Mouse (Mus musculus): ENCODE data around the gene Atf6. TPM values are rescaled to one million over a fixed set of nuclear protein-coding genes. Genes with fewer than 3 reads are reported as not detected.

Atf6 gene
- total RNA-seq, 2 experiments from 2014 or later: 35.1 to 35.9 TPM

DNA sequence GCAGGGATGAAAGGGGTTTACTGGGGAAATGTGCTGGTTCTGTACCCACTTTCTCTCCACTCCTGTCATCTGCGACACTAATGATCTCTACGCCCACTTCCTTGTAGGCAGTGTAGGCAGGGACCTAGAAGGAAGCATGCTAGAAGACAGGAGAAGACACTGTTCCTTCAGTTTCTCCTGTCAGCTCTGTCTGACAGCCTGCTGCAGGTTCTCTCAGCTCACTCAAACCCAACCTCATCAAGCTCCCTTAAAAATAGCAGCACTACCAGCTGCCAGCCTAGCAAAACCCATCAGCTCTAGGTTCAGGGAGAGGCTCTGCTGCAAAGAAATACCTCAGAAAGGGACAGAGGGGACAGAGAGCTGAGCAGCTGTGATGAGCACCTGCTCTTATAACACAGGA lies 17.6 kb downstream of the Atf6 start:
- ATAC-seq (ENCODE audit: poor library complexity, severe bottlenecking): no peak

DNA sequence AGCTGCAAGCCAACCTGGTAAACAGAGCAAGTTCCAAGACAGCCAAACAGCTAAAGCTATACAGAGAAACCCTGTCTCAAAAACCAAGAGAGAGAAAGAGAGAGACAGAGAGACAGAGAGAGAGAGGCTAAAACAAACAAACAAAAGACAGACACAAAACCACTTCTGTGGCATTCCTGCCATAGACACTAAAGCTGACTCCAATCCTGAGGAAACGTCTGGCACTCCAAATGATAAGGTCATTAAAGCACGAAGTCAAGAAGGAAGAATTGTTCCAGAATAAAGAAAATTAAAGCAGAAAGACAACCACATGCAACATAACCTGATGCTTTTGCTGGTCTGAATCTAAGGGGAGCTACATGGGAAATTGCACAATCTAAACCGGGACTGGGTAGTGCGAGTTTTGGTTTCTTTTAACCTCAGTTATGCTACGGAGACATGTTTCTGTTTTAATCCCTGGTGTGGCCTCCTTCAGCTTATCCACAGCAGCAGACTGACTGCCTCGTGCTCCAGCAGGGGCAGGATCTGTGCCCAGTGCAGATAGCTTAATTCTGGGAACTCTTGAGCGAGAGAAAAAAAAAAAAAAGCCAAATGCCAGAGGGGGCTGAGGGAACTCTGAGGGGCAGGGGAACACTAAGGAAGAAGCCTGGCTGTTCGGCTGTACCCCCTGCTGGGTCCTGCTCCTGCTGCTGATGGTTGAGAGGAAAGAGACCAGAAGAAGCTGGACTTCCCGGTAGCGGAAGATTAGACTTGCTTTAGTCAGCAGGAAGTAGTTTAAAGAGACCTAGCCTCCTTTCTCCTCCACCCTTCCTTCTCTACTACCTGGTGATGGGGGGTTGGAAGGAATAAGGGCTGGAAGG lies 21.9 kb downstream of the Atf6 start:
- peak; percentile 65 for ATAC-seq (ENCODE audit: poor library complexity, severe bottlenecking)

DNA sequence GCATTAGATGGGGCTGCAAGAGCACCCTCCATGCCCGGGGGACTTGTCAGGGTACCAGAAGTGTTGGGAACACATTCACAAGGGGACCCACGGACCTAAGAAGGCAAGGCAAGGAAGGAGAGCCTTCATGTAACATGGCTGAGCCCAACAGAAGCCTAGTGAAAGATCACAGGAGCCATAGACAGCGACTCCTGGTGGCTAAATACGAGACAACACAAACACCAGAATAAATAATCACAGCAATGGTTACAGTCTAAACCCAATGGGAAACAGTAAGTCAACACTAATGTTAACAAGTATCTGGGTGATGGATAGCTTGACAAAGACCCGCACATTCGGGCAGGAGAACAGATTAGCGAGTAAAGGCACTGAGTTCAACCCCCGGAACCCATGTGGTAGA lies 23.2 kb downstream of the Atf6 start:
- ATAC-seq (ENCODE audit: poor library complexity, severe bottlenecking): peak; percentile 84

DNA sequence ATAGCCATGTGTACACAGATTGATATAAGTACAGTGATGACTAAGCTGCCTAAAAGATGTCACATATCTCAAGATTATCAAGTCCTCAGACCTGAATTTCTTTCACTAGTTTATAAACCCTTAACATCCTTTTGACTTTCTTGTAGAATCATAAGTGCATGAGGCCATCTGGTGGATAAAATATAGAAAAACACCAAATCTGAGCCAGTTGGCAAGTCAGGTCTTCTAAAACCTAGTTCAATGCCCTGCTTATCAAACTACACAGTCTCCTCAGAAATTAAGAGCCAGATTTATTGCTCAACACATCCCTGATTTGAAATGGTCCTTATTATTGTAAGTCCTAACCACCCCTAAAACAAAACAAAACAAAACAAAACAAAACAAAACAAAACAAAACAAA lies 27.9 kb downstream of the Atf6 start:
- no peak for ATAC-seq (ENCODE audit: poor library complexity, severe bottlenecking)

DNA sequence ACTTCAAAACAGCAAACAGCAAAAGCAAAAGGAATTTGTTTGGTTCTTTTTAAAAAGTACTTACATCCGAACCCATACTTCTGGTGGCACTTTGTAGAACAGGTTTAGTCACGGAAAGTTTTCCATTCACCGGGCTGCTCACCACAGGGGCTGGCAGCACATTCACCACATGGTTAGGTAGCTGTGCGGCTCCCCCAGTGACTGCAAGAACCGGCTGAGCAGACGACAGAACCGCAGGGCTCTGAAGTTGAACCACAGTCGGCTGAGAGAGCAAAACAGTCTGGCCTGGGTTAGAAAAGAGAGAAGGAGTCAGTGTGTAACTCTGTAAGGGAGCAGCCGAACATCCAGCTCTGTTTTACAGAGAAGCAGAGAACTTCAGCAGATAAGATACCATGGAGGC lies 32.8 kb downstream of the Atf6 start:
- no peak for ATAC-seq (ENCODE audit: poor library complexity, severe bottlenecking)

DNA sequence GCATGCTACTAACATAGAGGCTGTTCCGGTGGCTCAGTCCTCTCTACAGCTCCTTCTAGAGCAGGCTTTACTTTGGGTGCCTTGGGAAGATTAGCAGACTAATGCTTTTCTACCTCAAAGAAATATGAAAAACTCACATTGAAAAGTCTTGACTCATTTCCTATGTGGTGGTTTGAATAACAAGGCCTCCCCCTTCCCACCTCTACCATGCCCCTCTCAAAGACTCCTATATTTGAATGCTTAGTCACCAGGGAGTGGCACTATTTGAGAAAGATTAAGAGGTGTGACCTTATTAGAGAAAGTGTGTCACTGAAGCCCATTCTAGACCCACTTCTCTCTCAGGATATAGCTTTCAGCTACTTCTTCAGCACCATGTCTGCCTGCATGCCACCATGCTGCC lies 37.8 kb downstream of the Atf6 start:
- no peak for ATAC-seq (ENCODE audit: poor library complexity, severe bottlenecking)

DNA sequence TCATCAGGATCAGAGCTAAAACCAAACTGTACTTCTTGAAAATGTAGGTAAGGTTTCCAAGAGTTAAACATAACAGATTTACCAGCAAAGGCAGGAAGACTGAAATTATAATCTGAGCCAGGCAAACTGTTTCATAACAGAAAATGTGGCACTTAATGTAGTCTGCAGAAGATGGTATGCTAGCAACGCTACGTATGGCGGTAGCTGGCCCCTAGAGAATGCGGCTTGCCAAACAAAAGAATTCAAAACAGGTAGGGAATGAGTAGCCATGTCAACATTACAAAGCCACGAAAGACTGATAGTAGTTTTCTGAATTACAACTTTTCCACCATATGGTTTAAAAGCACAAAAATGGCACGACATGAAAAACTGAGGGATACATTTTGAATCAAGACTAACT lies 38.2 kb downstream of the Atf6 start:
- ATAC-seq (ENCODE audit: poor library complexity, severe bottlenecking): no peak

DNA sequence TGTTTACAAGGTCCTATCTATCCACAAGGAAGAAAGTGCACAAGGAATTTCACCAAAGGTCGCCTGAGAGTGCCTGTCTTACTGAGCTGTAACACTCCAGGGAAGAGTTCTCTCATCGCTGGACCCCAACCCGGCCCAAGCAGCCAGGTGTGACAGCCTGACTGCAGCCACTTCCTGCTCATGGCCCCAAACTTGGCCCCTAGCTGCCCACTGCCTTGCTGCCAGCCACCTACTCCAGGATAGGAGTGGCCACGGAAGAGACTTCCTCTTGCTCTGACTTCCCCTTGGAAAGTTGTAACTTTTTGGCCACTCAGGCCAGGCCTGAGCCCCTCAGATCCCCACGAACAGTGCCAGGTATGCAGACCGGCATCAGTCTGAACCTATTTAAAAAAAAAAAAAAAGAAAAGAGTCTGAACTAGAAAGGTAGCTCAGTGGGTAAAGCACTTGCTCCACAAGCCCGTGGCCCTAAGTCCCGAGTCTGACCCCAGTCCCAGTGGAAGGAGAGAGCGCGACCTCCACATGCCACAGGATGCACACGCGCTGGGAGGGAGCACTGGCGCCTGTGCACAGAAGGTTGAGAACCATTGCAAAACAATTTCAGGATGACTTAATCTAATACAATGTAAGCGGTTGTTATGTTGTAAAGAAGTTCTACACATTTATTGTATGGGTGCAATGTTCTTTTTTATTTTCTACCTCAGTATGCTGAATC lies 47.3 kb downstream of the Atf6 start:
- peak; percentile 69 for ATAC-seq (ENCODE audit: poor library complexity, severe bottlenecking)

DNA sequence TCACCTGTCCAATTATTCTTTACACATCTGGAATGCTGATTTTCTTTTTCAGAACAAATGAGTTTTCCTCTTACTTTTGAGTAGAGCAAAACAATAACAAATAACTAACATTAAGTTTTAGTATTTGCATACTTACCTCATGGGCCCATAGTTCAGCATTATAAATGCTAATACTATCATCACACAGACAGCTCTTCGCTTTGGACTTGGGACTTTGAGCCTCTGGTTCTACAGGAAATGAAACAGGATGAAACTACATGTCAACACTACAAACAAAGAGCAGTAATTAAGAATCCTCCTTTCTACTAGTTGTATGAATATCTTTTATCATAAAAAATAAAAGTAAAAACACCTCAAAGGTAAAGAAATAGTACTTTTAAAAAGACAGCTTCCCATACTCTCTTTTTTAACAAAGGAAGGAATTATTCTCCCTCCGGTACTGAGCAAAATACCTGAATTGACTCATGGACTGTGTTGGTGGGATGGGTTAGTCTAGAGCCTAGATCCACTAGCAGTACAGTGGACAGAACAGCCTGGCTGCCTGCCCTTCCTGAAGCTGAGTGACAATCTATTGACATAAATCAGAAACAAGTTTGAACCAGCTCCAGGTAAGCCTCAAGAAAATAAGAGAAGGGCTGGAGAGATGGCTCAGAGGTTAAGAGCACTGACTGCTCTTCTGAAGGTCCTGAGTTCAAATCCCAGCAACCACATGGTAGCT lies 52.1 kb downstream of the Atf6 start:
- ATAC-seq (ENCODE audit: poor library complexity, severe bottlenecking): no peak

DNA sequence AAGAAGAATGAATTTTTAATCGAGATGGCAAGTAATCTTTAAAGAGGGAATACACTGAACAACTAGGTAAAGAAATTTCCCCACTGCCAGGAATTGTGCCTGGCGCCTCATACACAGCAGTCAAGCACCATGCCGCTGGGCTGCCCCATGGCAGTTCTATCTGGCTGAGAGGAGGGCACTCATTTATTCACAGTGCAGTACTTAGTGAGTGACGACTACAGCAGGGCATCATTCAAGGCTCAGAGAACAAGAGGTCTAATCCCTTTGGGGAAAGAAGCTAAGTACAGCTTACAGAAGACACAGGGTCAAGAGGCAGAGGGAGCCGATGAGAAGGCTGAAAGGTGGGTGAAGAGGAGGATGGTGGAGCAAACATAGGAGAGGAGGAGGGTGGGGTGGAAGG lies 54.7 kb downstream of the Atf6 start:
- 0 out of 2 replicates have a peak, but pooled peaks have one; percentile 7 for ATAC-seq (ENCODE audit: poor library complexity, severe bottlenecking)

DNA sequence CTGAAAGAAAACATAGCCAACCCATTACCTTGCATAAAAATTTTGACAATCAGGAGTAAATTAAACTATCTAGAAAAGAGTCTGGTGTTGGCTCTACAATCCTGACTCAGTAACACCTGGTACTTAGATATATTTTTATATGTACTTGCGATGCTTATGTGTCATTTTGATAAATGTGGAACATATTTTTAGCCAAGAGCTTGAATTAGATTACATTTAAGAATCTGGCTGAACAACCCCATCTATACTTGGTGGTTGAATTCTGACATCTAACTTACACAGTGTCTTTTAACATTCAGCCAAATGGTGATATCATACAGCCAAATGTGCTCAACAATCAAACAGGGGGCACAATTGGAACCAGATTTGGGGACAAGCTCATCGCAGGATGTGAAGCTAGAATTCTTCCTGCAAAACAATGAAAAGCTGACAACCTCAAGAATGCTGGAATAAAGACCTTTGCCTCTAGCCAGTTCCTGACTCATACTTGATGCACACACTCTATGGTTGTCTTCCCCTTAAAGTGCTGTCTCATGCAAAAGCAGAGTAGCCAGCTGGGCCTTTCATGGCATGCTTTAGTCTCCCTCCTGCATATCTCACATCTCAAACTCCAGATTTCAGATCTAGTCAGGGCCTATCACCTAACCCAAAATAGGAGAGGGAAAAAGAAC lies 59.8 kb downstream of the Atf6 start:
- ATAC-seq (ENCODE audit: poor library complexity, severe bottlenecking): no peak

DNA sequence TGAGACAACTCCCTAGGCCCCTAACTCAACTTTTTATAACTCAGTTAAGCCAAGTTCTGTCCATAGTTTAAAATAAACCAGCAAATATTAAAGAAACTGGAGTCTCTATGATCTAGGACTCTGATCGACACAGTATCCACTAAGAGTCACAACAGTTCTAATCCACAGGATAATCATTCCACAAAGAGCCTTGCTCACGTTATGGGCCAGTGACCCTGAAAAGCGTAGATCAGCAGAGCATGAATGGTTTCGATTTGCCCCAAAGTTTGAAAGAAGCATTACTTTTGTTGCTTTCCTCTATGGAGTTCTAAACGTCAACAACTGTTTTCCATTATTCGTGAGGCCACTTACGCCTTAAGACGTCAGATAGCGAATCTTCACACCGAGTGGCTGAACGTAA lies 62.9 kb downstream of the Atf6 start:
- no peak for ATAC-seq (ENCODE audit: poor library complexity, severe bottlenecking)

DNA sequence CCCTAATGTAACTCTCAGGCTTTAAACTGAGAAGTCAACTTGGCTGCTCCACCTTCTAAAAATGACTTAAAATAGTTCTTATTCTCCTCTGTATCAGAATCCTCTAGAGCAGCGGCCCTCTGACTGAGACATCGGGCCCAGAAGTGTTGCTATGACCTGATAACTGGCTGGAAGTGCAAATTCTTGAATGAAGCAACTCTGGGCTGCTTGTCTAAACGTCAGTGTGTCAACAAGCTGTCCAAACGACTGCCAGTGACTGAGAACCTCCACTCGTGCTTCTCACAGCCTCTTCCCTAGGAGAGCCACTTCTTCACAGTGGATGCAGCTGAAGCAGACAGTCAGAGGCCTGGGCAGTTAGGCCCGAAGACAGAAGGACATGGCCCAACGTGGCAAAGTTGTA lies 64.9 kb downstream of the Atf6 start:
- no peak for ATAC-seq (ENCODE audit: poor library complexity, severe bottlenecking)

DNA sequence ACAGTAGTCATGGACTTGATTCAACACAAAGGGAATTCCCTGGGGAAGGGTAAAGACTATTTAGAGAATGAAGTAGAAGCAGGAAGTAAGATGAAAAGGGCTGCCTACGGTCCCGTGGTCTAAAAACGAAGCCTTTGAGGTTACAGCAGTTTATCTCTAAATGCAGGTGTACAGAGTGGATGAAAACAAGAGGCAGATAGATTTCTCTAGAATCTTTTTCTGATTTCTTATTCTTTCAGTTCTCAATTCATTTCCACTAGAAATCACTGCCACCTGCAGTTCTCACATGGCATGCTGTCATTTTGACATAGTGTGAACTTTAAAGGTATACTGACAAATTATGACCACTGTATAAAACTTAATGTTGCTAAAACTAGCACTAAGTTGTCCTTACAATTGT lies 66.9 kb downstream of the Atf6 start:
- no peak for ATAC-seq (ENCODE audit: poor library complexity, severe bottlenecking)

DNA sequence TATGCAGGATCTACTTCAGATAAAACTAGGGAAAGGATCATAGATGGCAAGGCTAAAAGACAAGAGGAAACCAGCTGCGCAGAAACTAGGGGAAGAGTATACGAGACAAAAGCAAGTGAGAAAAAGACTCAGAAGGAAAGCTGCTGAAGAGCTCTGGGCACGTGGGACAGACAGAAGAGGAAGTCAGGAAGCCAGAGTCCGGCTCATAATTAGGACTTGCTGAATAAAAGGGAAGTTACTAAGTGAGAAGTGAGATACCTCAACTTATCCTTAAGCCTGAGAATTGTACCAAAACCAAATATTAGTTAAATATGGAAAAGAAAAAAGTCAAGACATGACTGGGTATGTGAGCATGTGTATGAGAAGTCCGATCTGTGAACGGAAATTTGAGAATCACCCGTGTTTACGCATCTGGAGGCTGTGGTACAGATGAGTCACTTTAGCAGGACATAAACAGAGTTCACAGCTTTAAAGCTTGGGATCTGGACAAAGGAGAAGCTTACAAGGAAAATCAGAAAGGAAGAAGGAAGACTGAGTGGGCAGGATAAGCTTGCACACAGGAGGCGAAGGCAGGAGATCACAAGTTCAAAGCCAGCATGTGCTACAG lies 71.7 kb downstream of the Atf6 start:
- ATAC-seq (ENCODE audit: poor library complexity, severe bottlenecking): peak; percentile 100

DNA sequence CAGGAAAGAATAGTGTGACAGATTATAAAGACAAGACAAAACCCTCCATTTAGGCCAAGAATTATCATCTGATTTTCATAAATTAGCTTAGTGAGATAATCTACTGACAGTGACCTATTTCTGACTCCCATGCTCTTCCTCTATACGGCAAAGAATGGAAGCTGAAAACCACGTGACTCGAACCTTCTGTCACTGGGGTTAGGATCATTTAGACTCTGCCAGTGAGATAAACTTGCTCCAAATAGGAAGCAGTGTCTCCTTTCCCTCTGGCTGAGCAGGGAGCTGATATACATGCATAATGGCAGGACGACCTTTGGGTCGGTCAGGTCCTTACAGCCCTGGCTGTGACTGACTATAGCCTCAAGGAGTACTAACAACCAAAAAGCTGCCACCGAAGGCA lies 76.0 kb downstream of the Atf6 start:
- no peak for ATAC-seq (ENCODE audit: poor library complexity, severe bottlenecking)

DNA sequence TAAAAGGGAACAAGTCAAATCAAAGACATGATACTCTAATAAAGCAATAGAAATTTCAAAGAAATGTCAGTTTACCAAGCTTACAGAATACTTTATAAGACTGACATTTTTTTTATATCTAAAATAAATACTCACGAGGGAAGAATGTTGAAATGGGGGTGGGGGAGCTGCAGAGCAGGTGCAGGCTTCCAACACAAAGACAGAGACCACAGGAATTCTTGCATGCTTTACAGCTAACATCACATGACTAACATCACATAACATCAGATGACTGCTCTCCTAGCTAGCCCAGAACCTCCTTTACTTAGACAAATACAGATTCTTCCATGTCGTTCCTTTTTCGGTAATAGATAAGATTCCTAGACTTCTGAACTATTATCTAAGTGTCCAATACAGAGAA lies 76.6 kb downstream of the Atf6 start:
- no peak for ATAC-seq (ENCODE audit: poor library complexity, severe bottlenecking)

DNA sequence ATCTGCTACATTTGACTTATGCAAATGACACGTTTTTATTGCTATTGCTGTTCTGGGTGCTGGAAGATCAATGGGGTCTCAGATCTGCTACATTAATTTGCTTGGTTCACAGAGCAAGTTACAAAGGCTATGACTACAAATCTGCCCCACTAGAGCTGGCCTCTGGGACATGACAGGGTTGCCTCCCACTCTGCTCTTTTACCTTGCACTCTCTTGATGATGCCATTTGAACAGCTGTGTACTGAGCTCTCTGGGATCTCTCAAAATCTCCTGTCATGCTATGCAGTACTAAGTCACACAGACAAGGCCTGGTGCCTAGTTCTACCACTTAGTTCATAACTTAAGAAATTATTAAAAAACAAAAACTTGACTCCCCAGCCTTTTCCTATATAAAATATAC lies 79.9 kb downstream of the Atf6 start:
- no peak for ATAC-seq (ENCODE audit: poor library complexity, severe bottlenecking)

DNA sequence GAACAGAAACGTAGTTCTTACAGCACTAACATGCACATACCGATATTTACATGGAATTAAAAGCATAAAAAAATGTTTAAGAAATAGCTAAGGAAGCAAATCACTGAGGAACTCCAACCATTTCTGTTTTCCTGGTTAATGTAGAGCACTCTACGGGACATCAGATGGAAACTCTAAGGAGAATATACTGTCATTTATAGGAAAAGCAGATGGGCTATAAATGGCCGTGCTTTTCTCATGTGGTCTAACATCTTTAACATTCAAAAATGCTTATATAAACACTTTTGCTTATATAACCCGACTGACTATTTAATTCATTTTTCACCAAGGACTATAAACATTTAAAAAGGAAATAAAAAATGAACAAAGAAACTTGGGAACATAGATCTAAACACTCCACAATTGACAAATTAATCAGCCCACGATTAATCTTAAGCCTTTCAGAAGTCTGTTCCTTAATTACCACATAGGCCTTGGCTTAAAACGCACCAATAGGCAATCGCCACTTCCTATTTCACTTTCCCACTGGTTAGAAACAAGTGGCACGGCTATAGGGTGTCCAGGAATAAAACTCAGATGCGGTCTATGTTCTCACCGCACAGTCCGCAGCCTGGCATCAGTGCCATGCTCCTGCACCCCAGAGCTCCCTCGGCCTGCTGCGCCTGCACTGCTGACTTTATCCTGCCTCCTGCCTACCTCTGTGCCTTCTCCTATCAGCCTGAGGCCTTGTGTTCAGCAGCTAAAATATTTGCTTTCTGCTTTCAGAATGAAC lies 80.8 kb downstream of the Atf6 start:
- no peak for ATAC-seq (ENCODE audit: poor library complexity, severe bottlenecking)

DNA sequence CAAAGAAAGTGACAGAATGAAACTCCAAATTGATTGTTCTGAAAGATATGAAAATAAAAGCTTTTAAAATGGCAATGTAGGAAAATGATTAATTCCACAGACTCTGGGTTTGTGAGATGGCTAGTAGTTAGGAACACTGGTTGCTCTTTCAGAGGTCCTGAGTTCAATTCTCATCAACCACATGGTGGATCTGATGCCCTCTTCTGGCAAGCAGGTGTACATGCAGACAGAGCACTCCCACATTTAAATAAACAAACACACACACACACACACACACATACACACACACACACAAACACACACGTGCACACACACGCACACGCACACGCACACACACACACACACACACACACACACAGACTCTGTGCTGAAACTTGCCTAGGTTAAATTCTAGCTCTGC lies 89.9 kb downstream of the Atf6 start:
- peak; percentile 47; the same call in 1 of the 2 replicates for ATAC-seq (ENCODE audit: poor library complexity, severe bottlenecking)
